Mouse (Mus musculus): ENCODE data around the gene 9530053A07Rik. TPM values are rescaled to one million over a fixed set of nuclear protein-coding genes. Genes with fewer than 3 reads are reported as not detected.

Gene 9530053A07Rik
- polyA plus RNA-seq (2012; rRNA removed): not detected in 2 replicates
- not detected in 2 replicates for polyA plus RNA-seq (2014; fragmentation: Nextera tagmentation; extraction: Ambion mirVana)

DNA sequence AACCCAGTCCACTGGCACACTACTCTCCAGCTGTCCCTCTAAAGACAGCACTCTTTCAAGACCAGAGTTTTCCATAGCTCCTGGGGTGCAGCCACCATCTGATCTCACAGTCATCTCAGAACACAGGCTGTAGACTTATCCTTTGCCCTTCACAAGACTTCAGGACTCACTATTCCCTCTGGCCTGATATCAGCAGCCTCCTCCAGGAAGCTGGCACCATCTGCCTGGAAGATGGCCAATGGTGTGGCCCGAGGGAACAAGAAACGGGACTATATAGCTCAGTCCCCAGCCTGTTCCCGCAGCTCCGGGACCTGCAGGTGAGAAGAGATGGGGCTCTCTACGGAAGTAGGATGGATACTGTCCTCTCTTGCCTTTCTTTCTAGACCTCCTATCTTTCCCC lies at the start of gene 9530053A07Rik:
Gene 9530053A07Rik (plus strand): TSS at position 301 of the 400 bp plus-strand sequence.
- no peak within 1 kb of the TSS for H3K4me3 ChIP-seq (ENCODE audit: insufficient read depth in 1 of 2, low read depth in 2 of 2, low read length in 2 of 2)
- ATAC-seq (ENCODE audit: insufficient read depth) (no peak), DNase-seq (ENCODE audit: low read depth in 3 of 3, low spot score in 3 of 3) (no peak)
- no peak within 1 kb of the TSS for H3K4me2 ChIP-seq (ENCODE audit: low read depth)
- no peak within 1 kb of the TSS for H3K9ac ChIP-seq (replicated peaks)
- H3K9me3 ChIP-seq (ENCODE audit: control insufficient read depth, low read length): no peaks in the 10 kb centered on the region
- H3K4me1 ChIP-seq (replicated peaks; ENCODE audit: control insufficient read depth in 2 of 2, insufficient read depth in 2 of 2, low read length in 1 of 2): no peaks in the 10 kb centered on the region
- H3K27me3 ChIP-seq (ENCODE audit: control insufficient read depth, insufficient read depth, low read length): no peaks in the 10 kb centered on the region
- WGBS (ENCODE audit: insufficient replicate concordance): 54% methylated on average over 5 of the region's 5 CpGs
- no peaks in the 10 kb centered on the region for H3K36me3 ChIP-seq (replicated peaks; ENCODE audit: control insufficient read depth, insufficient read depth, low read depth)
- TF ChIP-seq EP300 (IDR thresholded peaks at IDR 0.05; ENCODE audit: low read depth): no peak
- no peak for TF ChIP-seq CTCF (IDR thresholded peaks at IDR 0.05; ENCODE audit: low read depth)
- H3K27ac ChIP-seq: no peak within 1 kb of the TSS

DNA sequence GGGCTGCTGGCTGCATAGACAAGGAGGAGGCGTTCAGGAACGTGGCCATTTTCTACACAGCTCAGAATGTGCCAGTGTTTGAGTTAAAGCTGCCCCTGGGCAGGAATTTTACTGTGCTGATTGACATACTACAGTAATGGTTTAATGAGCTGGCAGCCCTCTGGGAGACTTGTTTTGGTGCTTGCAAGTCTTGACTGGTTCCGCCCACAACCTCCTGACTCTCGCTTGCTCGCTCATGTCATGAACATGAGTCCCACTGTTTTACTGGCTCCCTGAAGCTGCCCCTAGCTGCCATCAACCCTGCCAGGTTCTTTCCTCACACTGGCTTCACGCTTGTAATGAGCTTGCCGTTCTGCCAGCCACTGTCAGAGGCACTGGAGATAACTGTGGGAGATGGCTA lies 45.1 kb upstream of the 9530053A07Rik start:
- TF ChIP-seq CTCF (IDR thresholded peaks at IDR 0.05; ENCODE audit: low read depth) (no peak), EP300 (IDR thresholded peaks at IDR 0.05; ENCODE audit: low read depth) (no peak)
- 70% methylated on average over 7 of the region's 7 CpGs for WGBS (ENCODE audit: insufficient replicate concordance)
- Histone ChIP-seq H3K4me3 (ENCODE audit: insufficient read depth in 1 of 2, low read depth in 2 of 2, low read length in 2 of 2) (no peak overlapping the region), H3K27ac (no peak overlapping the region), H3K4me1 (replicated peaks; ENCODE audit: control insufficient read depth in 2 of 2, insufficient read depth in 2 of 2, low read length in 1 of 2) (no peaks in the 10 kb centered on the region), H3K4me2 (ENCODE audit: low read depth) (no peak overlapping the region), H3K9ac (replicated peaks) (no peak overlapping the region), H3K36me3 (replicated peaks; ENCODE audit: control insufficient read depth, insufficient read depth, low read depth) (no peaks in the 10 kb centered on the region), H3K9me3 (ENCODE audit: control insufficient read depth, low read length) (no peaks in the 10 kb centered on the region), H3K27me3 (ENCODE audit: control insufficient read depth, insufficient read depth, low read length) (no peaks in the 10 kb centered on the region)
- DNase-seq (ENCODE audit: low read depth in 3 of 3, low spot score in 3 of 3): no peak
- no peak for ATAC-seq (ENCODE audit: insufficient read depth)

DNA sequence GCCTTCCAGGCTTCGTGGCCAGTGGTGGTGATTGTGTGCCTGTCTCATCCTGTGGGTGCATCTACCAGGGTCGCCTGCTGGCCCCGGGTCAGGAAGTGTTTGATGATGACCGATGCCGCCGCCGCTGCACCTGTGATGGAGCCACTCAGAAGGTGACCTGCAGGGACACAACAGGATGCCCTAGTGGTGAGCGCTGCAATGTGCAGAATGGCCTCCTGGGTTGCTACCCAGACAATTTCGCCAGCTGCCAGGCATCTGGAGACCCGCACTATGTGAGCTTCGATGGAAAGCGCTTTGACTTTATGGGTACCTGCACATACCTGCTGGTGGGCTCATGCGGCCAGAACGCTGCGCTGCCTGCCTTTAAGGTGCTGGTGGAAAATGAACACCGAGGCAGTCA lies 43.0 kb upstream of the 9530053A07Rik start:
- Histone ChIP-seq H3K27me3 (ENCODE audit: control insufficient read depth, insufficient read depth, low read length) (no peaks in the 10 kb centered on the region), H3K27ac (no peak overlapping the region), H3K9ac (replicated peaks) (no peak overlapping the region), H3K9me3 (ENCODE audit: control insufficient read depth, low read length) (no peaks in the 10 kb centered on the region), H3K4me2 (ENCODE audit: low read depth) (no peak overlapping the region), H3K4me3 (ENCODE audit: insufficient read depth in 1 of 2, low read depth in 2 of 2, low read length in 2 of 2) (no peak overlapping the region), H3K36me3 (replicated peaks; ENCODE audit: control insufficient read depth, insufficient read depth, low read depth) (no peaks in the 10 kb centered on the region), H3K4me1 (replicated peaks; ENCODE audit: control insufficient read depth in 2 of 2, insufficient read depth in 2 of 2, low read length in 1 of 2) (no peaks in the 10 kb centered on the region)
- DNase-seq (ENCODE audit: low read depth in 3 of 3, low spot score in 3 of 3): no peak
- no peak; the same call in 1 of the 2 replicates for TF ChIP-seq CTCF (IDR thresholded peaks at IDR 0.05; ENCODE audit: low read depth)
- no peak for TF ChIP-seq EP300 (IDR thresholded peaks at IDR 0.05; ENCODE audit: low read depth)
- ATAC-seq (ENCODE audit: insufficient read depth): no peak
- 67% methylated on average over 16 of the region's 16 CpGs for WGBS (ENCODE audit: insufficient replicate concordance)

DNA sequence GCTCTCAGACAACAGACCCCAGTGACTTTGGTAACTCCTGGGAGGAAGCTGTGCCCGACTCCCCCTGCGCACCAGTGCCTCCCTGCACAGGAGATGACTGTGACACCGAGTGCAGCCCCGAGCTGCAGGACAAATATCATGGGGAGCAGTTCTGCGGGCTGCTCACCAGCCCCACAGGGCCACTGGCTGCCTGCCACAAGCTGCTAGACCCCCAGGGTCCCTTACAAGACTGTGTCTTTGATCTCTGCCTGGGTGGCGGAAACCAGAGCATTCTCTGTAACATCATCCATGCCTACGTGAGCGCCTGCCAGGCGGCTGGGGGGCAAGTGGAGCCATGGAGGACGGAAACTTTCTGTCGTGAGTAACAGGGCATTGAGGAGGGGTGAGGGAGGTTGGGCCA lies 35.7 kb upstream of the 9530053A07Rik start:
- Histone ChIP-seq H3K4me1 (replicated peaks; ENCODE audit: control insufficient read depth in 2 of 2, insufficient read depth in 2 of 2, low read length in 1 of 2) (no peaks in the 10 kb centered on the region), H3K36me3 (replicated peaks; ENCODE audit: control insufficient read depth, insufficient read depth, low read depth) (no peaks in the 10 kb centered on the region), H3K9me3 (ENCODE audit: control insufficient read depth, low read length) (no peaks in the 10 kb centered on the region), H3K27ac (no peak overlapping the region), H3K9ac (replicated peaks) (no peak overlapping the region), H3K4me3 (ENCODE audit: insufficient read depth in 1 of 2, low read depth in 2 of 2, low read length in 2 of 2) (no peak overlapping the region), H3K27me3 (ENCODE audit: control insufficient read depth, insufficient read depth, low read length) (no peaks in the 10 kb centered on the region), H3K4me2 (ENCODE audit: low read depth) (no peak overlapping the region)
- TF ChIP-seq EP300 (IDR thresholded peaks at IDR 0.05; ENCODE audit: low read depth) (no peak), CTCF (IDR thresholded peaks at IDR 0.05; ENCODE audit: low read depth) (no peak)
- WGBS (ENCODE audit: insufficient replicate concordance): 40% methylated on average over 11 of the region's 11 CpGs
- no peak for ATAC-seq (ENCODE audit: insufficient read depth)
- DNase-seq (ENCODE audit: low read depth in 3 of 3, low spot score in 3 of 3): no peak

DNA sequence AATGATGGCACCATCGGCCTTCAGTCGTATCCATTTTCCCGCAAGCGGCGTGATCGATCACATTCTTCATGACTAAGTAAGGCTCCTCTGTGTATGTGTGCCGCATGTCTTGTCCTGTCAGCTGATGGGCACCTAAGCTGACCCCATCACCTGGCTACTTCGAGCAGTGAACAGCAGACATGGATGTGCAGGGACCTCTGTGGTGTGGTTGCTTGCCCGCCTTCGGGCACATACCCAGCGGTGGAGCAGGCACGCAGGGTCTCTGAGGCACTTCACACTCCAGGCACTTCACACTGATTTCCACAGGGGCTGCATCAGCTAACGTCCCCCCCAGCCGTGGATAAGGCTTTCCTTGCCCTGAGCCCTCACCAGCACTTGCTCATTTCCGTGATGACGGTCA lies 30.2 kb upstream of the 9530053A07Rik start:
- 83% methylated on average over 16 of the region's 16 CpGs for WGBS (ENCODE audit: insufficient replicate concordance)
- Histone ChIP-seq H3K9ac (replicated peaks) (no peak overlapping the region), H3K4me2 (ENCODE audit: low read depth) (no peak overlapping the region), H3K9me3 (ENCODE audit: control insufficient read depth, low read length) (no peaks in the 10 kb centered on the region; the same call in 1 of the 2 replicates), H3K4me1 (replicated peaks; ENCODE audit: control insufficient read depth in 2 of 2, insufficient read depth in 2 of 2, low read length in 1 of 2) (no peaks in the 10 kb centered on the region), H3K4me3 (ENCODE audit: insufficient read depth in 1 of 2, low read depth in 2 of 2, low read length in 2 of 2) (no peak overlapping the region), H3K36me3 (replicated peaks; ENCODE audit: control insufficient read depth, insufficient read depth, low read depth) (no peaks in the 10 kb centered on the region), H3K27me3 (ENCODE audit: control insufficient read depth, insufficient read depth, low read length) (no peaks in the 10 kb centered on the region), H3K27ac (no peak overlapping the region)
- ATAC-seq (ENCODE audit: insufficient read depth) (no peak), DNase-seq (ENCODE audit: low read depth in 3 of 3, low spot score in 3 of 3) (no peak)
- no peak for TF ChIP-seq EP300 (IDR thresholded peaks at IDR 0.05; ENCODE audit: low read depth)
- TF ChIP-seq CTCF (IDR thresholded peaks at IDR 0.05; ENCODE audit: low read depth): no peak
